In genomic region chr7:16525995-16526394, GRCm38 (mm10) we compare ENCODE assay signal across 19 mouse cellular contexts. TPM values are rescaled to one million over a fixed set of nuclear protein-coding genes. Genes with fewer than 3 reads are reported as not detected.
DNase-seq lines count a peak whose midpoint lies in the region; ATAC-seq lines count a peak whose summit lies in the region.
"Had no signal": no experiment of that assay in that cellular context is flagged by ENCODE, and none has a peak within 500 bp of the region (broad histone marks: within the 10 kb centered on the region; RNA-seq: fewer than 3 reads in every experiment).

No protein-coding gene starts in this region.

- no peak overlapping the region for H3K4me2 ChIP-seq in heart, embryonic 12.5 days
- H3K4me2 ChIP-seq in heart, embryonic 15.5 days, result no peak overlapping the region
- H3K4me2 ChIP-seq: forebrain, embryonic 13.5 days; kidney, embryonic 15.5 days; midbrain, embryonic 15.5 days had no signal

- no peak for ATAC-seq in heart, embryonic 12.5 days (ENCODE audit: insufficient number of reproducible peaks, low FRiP score)
- ATAC-seq in heart, embryonic 15.5 days (replicated peaks; ENCODE audit: insufficient number of reproducible peaks, insufficient read depth, low FRiP score, low read depth), result no peak
- ATAC-seq: forebrain, embryonic 13.5 days; midbrain, embryonic 15.5 days had no signal

- H3K27ac ChIP-seq in heart, embryonic 12.5 days (ENCODE audit: poor library complexity, severe bottlenecking), result no peak overlapping the region
- peak overlapping the region; percentile 78 for H3K27ac ChIP-seq in heart, embryonic 15.5 days
- H3K27ac ChIP-seq: forebrain, embryonic 13.5 days; hindbrain, embryonic 10.5 days; kidney, embryonic 15.5 days; left cerebral cortex, adult 2 months; midbrain, embryonic 15.5 days had no signal

- H3K36me3 ChIP-seq in heart, embryonic 12.5 days, result peaks cover 8% of the 10 kb centered on the region
- H3K36me3 ChIP-seq in heart, embryonic 15.5 days, result no peaks in the 10 kb centered on the region
- H3K36me3 ChIP-seq: midbrain, embryonic 15.5 days had no signal

- H3K4me1 ChIP-seq in heart, embryonic 12.5 days (replicated peaks), result peaks cover 18% of the 10 kb centered on the region
- H3K4me1 ChIP-seq in heart, embryonic 15.5 days (replicated peaks), result peaks cover 40% of the 10 kb centered on the region
- H3K4me1 ChIP-seq: forebrain, embryonic 13.5 days; hindbrain, embryonic 10.5 days; kidney, embryonic 15.5 days; midbrain, embryonic 15.5 days had no signal

- no peak overlapping the region for H3K4me3 ChIP-seq in heart, embryonic 12.5 days
- no peak overlapping the region for H3K4me3 ChIP-seq in heart, embryonic 15.5 days
- H3K4me3 ChIP-seq: forebrain, embryonic 13.5 days; hindbrain, embryonic 10.5 days; kidney, embryonic 15.5 days; left cerebral cortex, adult 2 months; midbrain, embryonic 15.5 days had no signal

- no peaks in the 10 kb centered on the region for H3K9me3 ChIP-seq in heart, embryonic 12.5 days (replicated peaks)
- H3K9me3 ChIP-seq in heart, embryonic 15.5 days (replicated peaks), result no peaks in the 10 kb centered on the region
- H3K9me3 ChIP-seq: forebrain, embryonic 13.5 days; hindbrain, embryonic 10.5 days; kidney, embryonic 15.5 days; midbrain, embryonic 15.5 days had no signal

- peak; percentile 59 to 67 for DNase-seq in heart, adult 18-20 months
- DNase-seq in adipocyte (ENCODE audit: low spot score), result peak; percentile 42
- DNase-seq in lung, postnatal 10 days, result peak; percentile 25
- no peak for DNase-seq in yolk sac, embryonic 10.5 days (ENCODE audit: low spot score)
- DNase-seq in neural tube, embryonic 10.5 days (ENCODE audit: extremely low spot score, low spot score), result no peak
- DNase-seq: cerebellum, postnatal 10 days; embryo, embryonic 11 days; gastrocnemius, postnatal 14 days; thymus, postnatal 4 days had no signal

- no peaks in the 10 kb centered on the region for H3K27me3 ChIP-seq in heart, embryonic 12.5 days (replicated peaks)
- H3K27me3 ChIP-seq in heart, embryonic 15.5 days, result no peaks in the 10 kb centered on the region
- H3K27me3 ChIP-seq: forebrain, embryonic 13.5 days; kidney, embryonic 15.5 days; midbrain, embryonic 15.5 days had no signal

- 85% methylated on average over 2 of the region's 2 CpGs for WGBS in heart, embryonic 12.5 days
- 78% methylated on average over 2 of the region's 2 CpGs for WGBS in heart, embryonic 15.5 days

- H3K9ac ChIP-seq in heart, embryonic 12.5 days, result no peak overlapping the region
- no peak overlapping the region for H3K9ac ChIP-seq in heart, embryonic 15.5 days
- H3K9ac ChIP-seq: forebrain, embryonic 13.5 days; kidney, embryonic 15.5 days; midbrain, embryonic 15.5 days had no signal

RNA-seq across cellular contexts. Expression of gene Npas1, which starts 48.5 kb away (rescaled TPM):
- total RNA-seq in heart, adult 18-20 months (2021), result not detected
- polyA plus RNA-seq in heart, embryonic 12.5 days (2016; fragmentation: Nextera tagmentation; extraction: Ambion mirVana), result 0.22 and 0.31 TPM in 2 replicates
- polyA plus RNA-seq in heart, embryonic 15.5 days (2015; fragmentation: Nextera tagmentation; extraction: Ambion mirVana), result 0.16 and 0.36 TPM in 2 replicates
- total RNA-seq: adrenal gland, postnatal 36 days; gastrocnemius, postnatal 14 days; megakaryocyte progenitor cell, adult 5-6 weeks had no signal
- polyA plus RNA-seq: limb, embryonic 11.5 days had no signal

Comparison
In these comparisons a context has a peak if more than half of its experiments do, and no peak if none do; other contexts are left out.
1. DNase-seq: peak in heart, adult 18-20 months (2 of 2), adipocyte (single experiment) and lung, postnatal 10 days (single experiment); none in yolk sac, embryonic 10.5 days (single experiment) and neural tube, embryonic 10.5 days (single experiment).